Mouse (Mus musculus) CH12.LX (cell line): ENCODE measurements around the gene Reln.

Experiments
- CTCF ChIP-seq, 2 experiments: IDR thresholded peaks in 1 of 2; conservative IDR thresholded peaks in 1 of 2; 2 replicates each; pipeline ENCODE4 v1.5.1; 2011 to 2012; ENCODE audit warnings: low read depth in 2 of 2, low read length in 2 of 2, improper control_type of control experiment in 1 of 2, inconsistent platforms in 1 of 2, mild to moderate bottlenecking in 1 of 2, moderate library complexity in 1 of 2
- E2F4 ChIP-seq: IDR thresholded peaks from 2 replicates; pipeline ENCODE4 v1.6.1; 2011; ENCODE audit warnings: low read depth, low read length, improper control_type of control experiment; ENCODE audit not compliant: insufficient replicate concordance
- MEF2A ChIP-seq: IDR thresholded peaks from 2 replicates; pipeline ENCODE4 v1.6.1; 2014; ENCODE audit warnings: low read depth, mild to moderate bottlenecking, inconsistent platforms, low read length, improper control_type of control experiment, borderline replicate concordance
- POLR2A ChIP-seq: IDR thresholded peaks from 2 replicates; pipeline ENCODE4 v1.6.1; 2011; ENCODE audit warnings: low read depth, mild to moderate bottlenecking, improper control_type of control experiment, low read length
- RAD21 ChIP-seq: IDR thresholded peaks from 2 replicates; pipeline ENCODE4 v1.6.1; 2011; ENCODE audit warnings: low read depth, mild to moderate bottlenecking, low read length, improper control_type of control experiment, moderate library complexity
- SIN3A ChIP-seq: IDR thresholded peaks from 2 replicates; pipeline ENCODE4 v1.6.1; 2012; ENCODE audit warnings: low read length, improper control_type of control experiment, inconsistent platforms
- SMC3 ChIP-seq: IDR thresholded peaks from 2 replicates; pipeline ENCODE4 v1.6.1; 2011; ENCODE audit warnings: low read depth, low read length, improper control_type of control experiment
- USF1 ChIP-seq: IDR thresholded peaks from 2 replicates; pipeline ENCODE4 v1.6.1; 2014; ENCODE audit warnings: low read depth, mild to moderate bottlenecking, inconsistent platforms, low read length, improper control_type of control experiment
- ZC3H11A ChIP-seq: IDR thresholded peaks from 2 replicates; pipeline ENCODE4 v1.6.1; 2012; ENCODE audit warnings: low read depth, mild to moderate bottlenecking, inconsistent platforms, low read length, improper control_type of control experiment
- ZNF384 ChIP-seq: IDR thresholded peaks from 2 replicates; pipeline ENCODE4 v1.6.1; 2012; ENCODE audit warnings: low read depth, low read length, improper control_type of control experiment, inconsistent platforms

- TF ChIP-seq RAD21 (no peak), CTCF (conservative IDR thresholded peaks at IDR 0.05 in 1 of 2, IDR thresholded peaks at IDR 0.05 in 1 of 2; ENCODE audit: low read depth in 2 of 2, low read length in 2 of 2) (no peak), ZC3H11A (no peak), SMC3 (no peak), POLR2A (no peak), USF1 (no peak), ZNF384 (no peak), E2F4 (no peak), MEF2A (no peak), SIN3A (no peak)
Measured at GRCm38 (mm10) chr5:22017896-22018295, 326.6 kb downstream of the Reln start.
